Comparison of ENCODE assay signal across 8 mouse cellular contexts in the genomic region with DNA sequence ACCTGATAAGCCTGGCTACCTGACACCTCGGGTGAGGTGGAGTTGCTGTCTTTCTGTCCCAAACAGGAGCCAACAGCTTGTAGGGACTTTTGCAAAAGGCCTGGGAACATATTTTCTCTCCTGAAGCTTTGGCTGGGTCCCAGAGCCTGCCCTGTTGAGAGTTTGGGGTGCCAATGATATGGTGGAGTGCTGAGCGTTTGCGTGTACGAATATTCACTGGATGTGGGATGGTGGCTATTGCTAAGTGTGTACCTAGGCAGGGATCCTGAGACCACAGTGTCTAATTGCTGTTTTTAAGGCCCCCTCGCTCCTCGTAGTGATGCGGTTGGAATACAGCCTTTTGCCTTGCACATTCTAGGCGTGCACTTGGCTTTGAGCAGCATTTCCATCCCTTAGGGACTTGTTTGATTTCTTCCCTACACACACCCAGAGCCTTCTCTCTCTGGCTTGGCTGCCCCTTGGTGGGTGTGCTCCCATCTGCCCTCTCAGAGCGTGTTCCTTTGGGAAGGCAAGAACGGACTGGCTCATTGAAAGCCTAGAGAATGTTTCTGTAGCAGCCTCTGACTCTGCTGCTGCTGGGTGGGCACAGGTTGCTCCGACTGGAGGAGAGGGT. TPM values are rescaled to one million over a fixed set of nuclear protein-coding genes. Genes with fewer than 3 reads are reported as not detected.
A peak's percentile ranks its signal among the peaks of the same experiment; 100 is the strongest.
DNase-seq lines count a peak whose midpoint lies in the region; TF ChIP-seq lines count a peak whose summit lies in the region.

No protein-coding gene starts in this region.

- no peak for TF ChIP-seq CTCF in layer of hippocampus, adult 2 months (conservative IDR thresholded peaks at IDR 0.05)
- TF ChIP-seq CTCF in cortical plate, adult 2 months (IDR thresholded peaks at IDR 0.05; ENCODE audit: extremely low read depth, insufficient read depth, low read length) = no peak

- TF ChIP-seq POLR2A in cortical plate, adult 2 months (IDR thresholded peaks at IDR 0.05; ENCODE audit: extremely low read depth, insufficient read depth, low read length) = no peak

- H3K36me3 ChIP-seq in macrophage (ENCODE audit: inconsistent target) = peaks cover 4% of the 10 kb centered on the region

- H3K4me1 ChIP-seq in cortical plate, adult 2 months (ENCODE audit: control insufficient read depth, insufficient read depth, low read length) = no peaks in the 10 kb centered on the region

- H3K27ac ChIP-seq in layer of hippocampus, adult 2 months = peak overlapping the region; percentile 86
- peak overlapping the region; percentile 92 for H3K27ac ChIP-seq in cortical plate, adult 2 months (ENCODE audit: insufficient read depth, low read length)
- H3K27ac ChIP-seq in macrophage = peak overlapping the region; percentile 55

- H3K79me2 ChIP-seq in macrophage (ENCODE audit: inconsistent target) = peaks cover 26% of the 10 kb centered on the region

- WGBS in macrophage (ENCODE audit: missing documents) = 49% methylated on average over 9 of the region's 11 CpGs

- no peak for DNase-seq in layer of hippocampus, adult 2 months (ENCODE audit: low spot score in 2 of 2)
- DNase-seq in layer of hippocampus, postnatal 10 days (ENCODE audit: low spot score in 2 of 2) = no peak
- DNase-seq in heart, postnatal 14 days = peak; percentile 23 to 39
- no peak for DNase-seq in spleen, adult 12 weeks (ENCODE audit: low spot score)
- DNase-seq in ovary, postnatal 36 days (ENCODE audit: low spot score) = no peak
- no peak for DNase-seq in layer of hippocampus, postnatal 14 days (ENCODE audit: low spot score in 2 of 2)

- intact Hi-C loops in heart, postnatal 14 days (cut with DNase I) = no loop called here

- H3K4me3 ChIP-seq in layer of hippocampus, adult 2 months = peak overlapping the region; percentile 67
- peak overlapping the region; percentile 42 for H3K4me3 ChIP-seq in cortical plate, adult 2 months (ENCODE audit: insufficient read depth, low read length)
- peak overlapping the region; percentile 69 for H3K4me3 ChIP-seq in macrophage (ENCODE audit: inconsistent target)

RNA-seq across cellular contexts. Expression of a gene that starts 1.0 kb away (rescaled TPM):
- total RNA-seq in layer of hippocampus, adult 2 months (2021) = 10 to 100 TPM; 20.4 to 23.8 TPM
- total RNA-seq in layer of hippocampus, postnatal 10 days (2021) = 1 to 10 TPM; 3.7 to 3.8 TPM
- 48.2 and 64.1 TPM in 2 replicates for polyA plus RNA-seq in cortical plate, adult 2 months (2012; rRNA removed)
- total RNA-seq in heart, postnatal 14 days (2021) = 10 to 100 TPM; 14.9 to 15.3 TPM
- total RNA-seq in macrophage (2018; cell fraction: chromatin; rRNA removed) = 10 to 100 TPM; 16.7 to 54.7 (median 36.4) TPM
- 10 to 100 TPM; 12.9 to 22.6 (median 18.5) TPM for total RNA-seq in macrophage (2018; cell fraction: cytosol; rRNA removed)
- 10 to 100 TPM; 15.0 to 41.3 (median 25.5) TPM for total RNA-seq in macrophage (2018; cell fraction: nucleus; rRNA removed)
- 15.0 to 21.6 TPM (median 19.5 TPM) in 3 replicates for polyA plus RNA-seq in macrophage (2018)
- 10 to 100 TPM in 1 of 2 experiments, 1 to 10 TPM in 1; 8.6 to 11.5 TPM for total RNA-seq in layer of hippocampus, postnatal 14 days (2021)

RNA-seq across cellular contexts. Expression of a gene that starts 8.3 kb away (rescaled TPM):
- total RNA-seq in layer of hippocampus, adult 2 months (2021) = 10 to 100 TPM; 11.4 to 12.9 TPM
- total RNA-seq in layer of hippocampus, postnatal 10 days (2021) = 1 to 10 TPM; 3.9 to 6.4 TPM
- 1.5 and 8.1 TPM in 2 replicates for polyA plus RNA-seq in cortical plate, adult 2 months (2012; rRNA removed)
- total RNA-seq in heart, postnatal 14 days (2021) = under 1 TPM; 0.66 to 0.81 TPM
- not detected for total RNA-seq in macrophage (2018; cell fraction: chromatin; rRNA removed)
- 1 to 10 TPM in 3 of 26 experiments, under 1 TPM in 23; 0.18 to 1.4 (median 0.53) TPM for total RNA-seq in macrophage (2018; cell fraction: cytosol; rRNA removed)
- total RNA-seq in macrophage (2018; cell fraction: nucleus; rRNA removed) = under 1 TPM in 2 of 26 experiments, not detected in 24; 0.51 to 0.92 TPM
- 0.14 to 1.1 TPM (median 0.87 TPM) in 3 replicates for polyA plus RNA-seq in macrophage (2018)
- 1 to 10 TPM; 7.2 to 9.3 TPM for total RNA-seq in layer of hippocampus, postnatal 14 days (2021)

RNA-seq across cellular contexts. Expression of a gene that starts 39.0 kb away (rescaled TPM):
- total RNA-seq in layer of hippocampus, adult 2 months (2021) = 10 to 100 TPM; 42.9 to 44.9 TPM
- total RNA-seq in layer of hippocampus, postnatal 10 days (2021) = 10 to 100 TPM; 29.6 to 31.4 TPM
- polyA plus RNA-seq in cortical plate, adult 2 months (2012; rRNA removed) = 36.6 and 38.0 TPM in 2 replicates
- 10 to 100 TPM; 14.8 to 15.1 TPM for total RNA-seq in heart, postnatal 14 days (2021)
- 10 to 100 TPM in 11 of 26 experiments, 1 to 10 TPM in 15; 1.6 to 22.7 (median 8.9) TPM for total RNA-seq in macrophage (2018; cell fraction: chromatin; rRNA removed)
- 10 to 100 TPM in 18 of 26 experiments, 1 to 10 TPM in 8; 6.3 to 20.2 (median 12.6) TPM for total RNA-seq in macrophage (2018; cell fraction: cytosol; rRNA removed)
- 10 to 100 TPM in 8 of 26 experiments, 1 to 10 TPM in 18; 2.4 to 21.9 (median 6.5) TPM for total RNA-seq in macrophage (2018; cell fraction: nucleus; rRNA removed)
- 6.7 to 27.5 TPM (median 13.8 TPM) in 3 replicates for polyA plus RNA-seq in macrophage (2018)
- 10 to 100 TPM; 41.5 to 43.4 TPM for total RNA-seq in layer of hippocampus, postnatal 14 days (2021)

RNA-seq across cellular contexts. Expression of a gene that starts 50.2 kb away (rescaled TPM):
- total RNA-seq in layer of hippocampus, adult 2 months (2021) = 1 to 10 TPM; 1.4 to 2.0 TPM
- total RNA-seq in layer of hippocampus, postnatal 10 days (2021) = 10 to 100 TPM in 1 of 2 experiments, 1 to 10 TPM in 1; 8.7 to 10.2 TPM
- polyA plus RNA-seq in cortical plate, adult 2 months (2012; rRNA removed) = 1.2 and 1.9 TPM in 2 replicates
- under 1 TPM in 1 of 2 experiments, not detected in 1; 0.07 TPM for total RNA-seq in heart, postnatal 14 days (2021)
- total RNA-seq in macrophage (2018; cell fraction: chromatin; rRNA removed) = not detected
- not detected for total RNA-seq in macrophage (2018; cell fraction: cytosol; rRNA removed)
- total RNA-seq in macrophage (2018; cell fraction: nucleus; rRNA removed) = not detected
- not detected in 3 replicates for polyA plus RNA-seq in macrophage (2018)
- 1 to 10 TPM; 5.1 to 5.2 TPM for total RNA-seq in layer of hippocampus, postnatal 14 days (2021)

Comparison
In these comparisons a context has a peak if more than half of its experiments do, and no peak if none do; other contexts are left out.
1. DNase-seq: peak in heart, postnatal 14 days (2 of 2); none in layer of hippocampus, adult 2 months (0 of 2), layer of hippocampus, postnatal 10 days (0 of 2), spleen, adult 12 weeks (single experiment), ovary, postnatal 36 days (single experiment) and layer of hippocampus, postnatal 14 days (0 of 2).
2. Peak in every context shown above with its lines, with median percentiles within 50 percentile points of each other: H3K27ac ChIP-seq and H3K4me3 ChIP-seq.